Mouse (Mus musculus): ENCODE measurements around the gene Bicra.

DNA sequence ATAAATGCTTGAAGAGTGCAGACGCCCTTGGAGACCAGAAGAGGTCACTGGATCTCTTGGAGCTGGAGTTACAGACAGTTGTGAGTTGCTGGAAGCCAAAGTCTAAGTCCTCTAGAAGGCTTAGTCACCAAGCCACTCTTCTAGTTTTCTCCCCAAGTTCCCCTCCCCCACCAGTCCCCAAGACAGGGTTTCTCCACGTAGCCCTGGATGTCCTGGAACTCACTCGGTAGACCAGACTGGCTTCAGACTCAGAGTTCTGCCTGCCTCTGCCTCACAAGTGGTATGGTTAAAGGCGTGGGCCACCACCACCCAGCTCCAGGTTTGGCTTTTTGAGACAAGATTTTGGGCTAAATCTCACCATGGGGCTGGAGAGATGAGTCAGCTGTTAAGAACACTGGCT, 7.2 kb upstream of the Bicra start:
- TF ChIP-seq CTCF (IDR thresholded peaks at IDR 0.05; ENCODE audit: low read depth) (0 out of 2 replicates have a peak, but pooled peaks have one; percentile 14), EP300 (optimal IDR thresholded peaks at IDR 0.05) (no peak)
